Mouse (Mus musculus): ENCODE data around the gene Lpp.

Lpp gene

GRCm38 (mm10) chr16:24504838-24505605 lies 111.7 kb downstream of the Lpp start:
- no peak for DNase-seq

DNA sequence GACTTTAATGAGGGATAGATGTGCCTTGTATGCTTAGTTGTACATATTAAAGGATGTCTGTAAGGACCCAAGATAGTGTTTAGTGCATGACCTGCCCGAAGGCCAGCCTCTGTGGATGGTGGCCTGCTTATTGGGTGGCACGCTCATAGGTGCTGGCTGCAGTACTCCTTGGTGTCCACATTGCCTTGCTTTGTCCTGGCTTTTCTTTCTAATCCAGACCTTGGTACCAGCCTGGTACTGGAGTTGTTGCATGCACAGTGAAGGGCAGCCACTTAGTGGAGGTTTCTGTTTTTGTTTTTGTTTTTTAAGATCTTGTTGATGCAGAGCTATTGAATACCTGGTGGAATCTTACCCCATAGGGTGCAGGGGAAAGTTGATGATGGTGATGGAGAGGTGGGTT lies 112.9 kb downstream of the Lpp start:
- DNase-seq, result no peak

- DNase-seq, result no peak
Observed at GRCm38 (mm10) chr16:24506740-24507139, 113.4 kb downstream of the Lpp start.

DNA sequence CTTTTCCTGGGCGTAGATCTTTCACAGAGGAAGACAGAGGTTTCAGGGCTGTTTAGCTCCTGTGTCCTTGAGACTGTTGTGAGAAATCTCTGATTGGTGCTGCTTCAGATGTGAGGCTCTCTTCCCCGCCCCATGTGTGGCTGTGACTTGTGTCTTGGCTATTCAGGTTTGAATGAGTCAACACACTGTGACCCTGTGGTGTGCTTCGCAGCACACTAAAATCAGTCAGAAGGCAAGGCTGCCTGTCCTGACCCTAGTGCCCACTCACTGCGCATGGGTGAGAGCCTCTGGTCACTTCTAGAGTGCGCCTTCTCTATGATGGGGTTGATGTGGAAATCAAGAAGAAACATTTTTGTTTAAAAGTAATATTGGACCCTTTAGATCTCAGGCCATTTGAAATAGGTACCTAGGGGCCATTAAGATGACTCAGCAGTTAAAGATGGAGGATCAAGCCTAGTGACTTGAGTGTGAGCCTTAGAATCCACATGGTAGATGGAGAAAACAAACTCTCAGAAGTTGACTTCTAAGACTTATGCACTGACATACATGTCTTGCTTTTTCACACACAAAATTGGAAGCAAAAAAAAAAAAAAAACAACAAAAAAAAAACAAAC lies 114.7 kb downstream of the Lpp start:
- no peak for DNase-seq

DNA sequence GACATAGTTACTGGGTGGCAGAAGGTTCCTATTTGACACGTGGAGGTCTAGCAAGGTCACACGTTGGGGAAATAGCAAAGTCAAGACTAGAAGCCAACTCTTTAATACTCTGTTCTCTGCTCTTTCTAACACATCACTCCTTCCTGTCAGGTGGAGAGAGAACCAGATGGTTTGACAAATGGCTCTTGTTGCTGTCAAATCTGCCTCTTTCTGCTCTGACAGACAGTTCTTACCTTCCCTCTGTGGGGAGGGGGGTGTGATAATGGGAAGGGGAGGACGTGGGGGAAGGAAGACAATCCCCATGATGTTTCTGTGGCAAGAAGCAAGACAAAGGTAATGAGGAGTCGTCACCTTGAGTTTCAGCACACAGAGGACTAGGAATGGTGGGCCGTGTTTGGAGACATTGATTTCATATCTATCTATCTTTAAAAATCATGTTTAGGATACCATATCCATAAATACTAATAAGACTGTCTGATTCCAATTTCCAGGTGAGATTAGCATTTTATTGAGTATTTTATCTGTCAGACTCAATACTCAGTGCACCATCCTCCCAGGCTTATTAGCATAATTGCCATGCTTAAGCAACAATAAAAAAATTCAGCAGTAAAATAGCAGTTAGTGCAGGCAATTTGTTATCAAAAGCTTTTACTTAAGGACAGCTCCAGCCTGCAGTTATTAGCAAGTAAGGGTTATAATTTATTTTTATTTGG lies 115.9 kb downstream of the Lpp start:
- DNase-seq, result no peak

GRCm38 (mm10) chr16:24509813-24510166 lies 116.5 kb downstream of the Lpp start:
- no peak for DNase-seq

GRCm38 (mm10) chr16:24513228-24513627 lies 119.9 kb downstream of the Lpp start:
- no peak for DNase-seq

DNA sequence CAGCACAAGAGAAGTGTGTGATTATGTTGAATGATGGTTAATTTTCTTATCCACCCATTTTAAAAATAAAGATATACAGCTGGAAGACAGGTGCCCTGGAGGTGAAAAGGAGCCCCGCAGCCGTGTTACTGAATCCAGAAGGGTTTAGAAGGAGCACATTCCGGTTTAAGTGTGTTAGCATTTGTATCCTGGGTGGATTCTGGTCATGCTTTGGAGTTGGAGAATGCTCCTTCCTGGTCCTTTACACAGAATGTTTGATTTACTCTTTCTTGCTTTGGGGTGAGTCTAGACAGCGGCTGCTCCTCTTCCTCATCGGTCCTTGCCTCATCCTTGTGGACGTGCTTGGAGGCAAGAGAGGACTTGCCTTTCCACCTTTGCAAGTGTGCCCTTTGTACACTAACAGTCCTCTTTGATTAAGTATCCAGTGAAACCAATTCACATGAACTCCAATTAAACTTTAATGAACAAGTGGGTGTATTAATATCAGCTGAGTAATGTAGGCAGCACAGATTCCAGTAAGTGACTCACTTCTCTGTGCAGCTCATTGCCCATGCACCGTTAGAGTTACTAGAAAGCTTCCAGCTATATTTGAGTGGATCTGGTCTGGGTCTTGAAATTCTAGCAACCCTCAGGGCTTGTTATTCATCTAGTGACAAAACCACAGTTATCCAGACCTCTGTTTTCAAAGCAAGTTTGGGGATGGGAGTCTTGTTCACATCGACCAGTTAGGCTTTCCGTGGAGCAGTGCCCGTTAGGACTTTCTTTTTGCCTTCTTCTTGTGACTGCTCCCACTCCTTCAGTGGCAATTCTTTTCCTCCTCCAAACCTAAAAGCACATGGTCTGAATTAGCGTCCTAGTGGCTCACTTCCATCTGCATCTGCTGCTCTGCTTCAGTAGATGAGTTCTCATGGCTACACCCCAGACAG lies 121.8 kb downstream of the Lpp start:
- no peak for DNase-seq

- no peak for DNase-seq
Observed at GRCm38 (mm10) chr16:24516993-24517392, 123.7 kb downstream of the Lpp start.

GRCm38 (mm10) chr16:24517501-24518042 lies 124.3 kb downstream of the Lpp start:
- DNase-seq, result peak in 1 of 2 experiments; percentile 52

DNA sequence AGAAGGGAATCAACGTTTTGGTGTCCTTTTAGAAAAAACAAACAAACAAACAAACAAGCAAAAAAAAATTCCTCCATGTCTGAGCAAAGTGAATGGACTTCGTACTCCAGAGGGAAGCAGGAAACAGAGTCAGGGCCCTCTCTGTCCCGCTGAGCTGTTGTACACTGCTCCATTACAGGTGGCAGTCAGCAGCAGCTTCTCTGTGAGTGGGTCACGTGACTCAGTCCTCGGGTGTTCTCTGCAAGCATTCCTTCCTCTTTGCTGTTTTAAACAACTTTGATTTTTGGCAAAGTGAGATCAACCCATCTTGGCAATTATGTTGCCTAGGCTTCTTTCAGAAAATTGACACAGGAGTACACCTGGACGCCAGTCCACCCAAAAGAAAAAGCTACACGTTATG lies 125.5 kb downstream of the Lpp start:
- no peak for DNase-seq

DNA sequence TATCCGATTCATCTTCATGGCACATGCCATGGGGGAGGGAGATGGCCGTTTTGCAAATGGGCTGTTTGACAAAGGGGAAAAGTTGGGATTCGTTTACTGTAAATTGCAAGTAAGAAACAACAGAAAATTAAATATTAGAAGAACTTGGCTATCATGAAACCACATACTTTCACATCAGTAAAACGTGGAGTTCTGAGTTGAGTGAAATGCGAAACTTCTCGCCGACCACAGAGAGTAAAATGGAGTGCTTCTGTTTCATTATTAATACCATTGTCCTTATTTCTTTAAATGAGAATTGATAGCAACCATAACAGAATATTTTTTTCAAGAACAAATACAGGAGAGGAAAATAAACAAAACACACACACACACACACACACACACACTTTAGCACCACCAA lies 133.9 kb downstream of the Lpp start:
- DNase-seq, result no peak

GRCm38 (mm10) chr16:24531681-24532080 lies 138.4 kb downstream of the Lpp start:
- no peak for DNase-seq

- no peak for DNase-seq
Observed at GRCm38 (mm10) chr16:24535221-24535620, 141.9 kb downstream of the Lpp start.

DNA sequence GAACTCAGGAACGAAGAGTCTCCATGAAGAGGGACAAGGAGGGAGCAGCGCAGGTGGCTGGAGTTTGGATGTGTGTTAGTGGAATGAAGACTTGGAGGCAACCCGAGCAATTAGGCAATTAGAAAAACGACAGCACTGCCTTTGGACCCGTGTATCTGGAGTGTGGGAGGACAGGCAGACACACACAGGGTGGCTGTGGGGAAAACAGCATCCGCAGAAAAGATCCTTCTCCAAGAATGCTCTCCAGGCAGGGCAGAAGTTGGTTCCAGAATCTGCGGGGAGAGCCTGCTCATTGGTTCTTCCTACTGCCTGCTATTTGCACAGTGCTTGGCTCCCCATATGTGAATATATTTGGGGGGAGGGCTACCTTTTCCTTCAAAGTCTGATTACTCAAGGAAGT lies 143.0 kb downstream of the Lpp start:
- no peak for DNase-seq

- DNase-seq, result no peak
Observed at GRCm38 (mm10) chr16:24539003-24539402, 145.7 kb downstream of the Lpp start.

DNA sequence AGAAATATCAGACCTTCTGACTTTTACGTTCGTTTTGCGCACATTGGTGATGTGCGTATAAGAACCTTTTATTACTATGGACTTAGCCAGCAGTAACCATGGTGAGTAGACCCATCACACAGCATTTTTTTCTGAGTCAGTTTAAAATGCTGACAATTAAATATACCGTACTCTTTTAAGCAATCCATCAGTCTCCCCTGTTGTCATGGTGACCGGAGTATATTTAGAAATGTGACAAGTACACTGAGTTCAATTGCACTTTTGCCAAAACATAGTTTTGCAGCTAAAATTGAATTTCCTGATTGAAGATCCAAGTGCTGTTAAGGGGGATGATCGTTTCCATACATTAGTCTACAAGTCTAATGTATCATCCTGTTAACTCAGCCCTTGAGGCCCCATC lies 149.6 kb downstream of the Lpp start:
- DNase-seq, result no peak

GRCm38 (mm10) chr16:24545366-24545765 lies 152.1 kb downstream of the Lpp start:
- DNase-seq, result no peak

DNA sequence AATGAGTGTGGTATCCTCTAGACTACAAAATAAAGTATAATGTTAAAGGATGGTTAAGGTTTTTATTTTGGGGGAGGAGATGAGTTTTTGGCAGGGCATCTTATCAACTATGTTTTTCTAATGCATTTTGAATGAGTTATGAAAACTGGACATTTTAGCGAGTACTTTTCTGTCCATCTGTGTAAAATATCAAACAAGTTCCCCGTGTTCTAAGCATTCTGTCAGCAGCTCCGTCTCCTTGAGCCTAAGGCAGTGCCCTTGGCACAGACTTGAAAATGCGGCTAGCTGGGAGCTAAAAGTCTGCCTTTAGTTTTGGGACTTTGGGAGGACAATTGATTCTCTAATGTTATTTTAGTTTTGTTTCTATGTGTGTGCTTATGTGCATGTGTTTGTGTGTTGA lies 165.2 kb downstream of the Lpp start:
- DNase-seq, result no peak

GRCm38 (mm10) chr16:24559811-24560210 lies 166.5 kb downstream of the Lpp start:
- no peak for DNase-seq

GRCm38 (mm10) chr16:24560998-24561397 lies 167.7 kb downstream of the Lpp start:
- no peak for DNase-seq

DNA sequence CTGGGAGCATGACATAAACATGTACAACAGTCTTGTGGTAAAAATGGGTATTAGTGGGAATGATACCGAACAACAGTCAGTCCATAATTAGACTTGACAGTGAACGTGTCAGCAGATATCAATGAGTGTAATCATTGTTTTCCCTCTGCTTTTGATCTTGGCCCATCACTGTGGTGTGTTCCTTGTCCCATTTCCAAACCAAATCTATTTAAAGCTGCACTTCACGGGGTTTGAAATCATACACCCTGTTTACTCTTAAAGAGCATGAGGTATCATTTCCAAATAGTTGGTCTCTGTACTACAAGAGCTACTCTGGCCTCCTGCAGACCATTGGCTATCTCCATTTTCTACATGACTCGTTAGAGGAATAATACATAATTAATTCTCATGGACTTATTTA lies 168.3 kb downstream of the Lpp start:
- no peak for DNase-seq

DNA sequence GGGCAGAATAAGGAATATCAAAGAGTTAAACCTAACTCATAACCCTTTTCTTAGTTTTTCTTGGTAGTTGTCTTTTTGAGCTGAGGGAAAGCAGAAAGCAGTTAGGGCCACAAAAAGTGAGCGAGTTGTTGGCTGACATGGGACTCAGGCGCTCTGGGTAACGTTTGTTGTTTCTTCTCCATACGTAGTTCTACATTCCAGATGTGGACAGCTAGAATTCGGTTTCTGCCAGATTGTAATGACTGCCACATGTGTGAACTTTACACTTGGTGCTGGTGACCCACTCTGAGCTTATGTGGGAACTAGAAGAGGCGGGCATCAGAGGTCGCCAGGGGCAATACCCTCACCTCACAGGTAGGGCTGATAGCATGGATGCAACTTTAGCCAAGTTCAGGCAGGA lies 172.0 kb downstream of the Lpp start:
- DNase-seq, result no peak
